11 mouse cellular contexts compared by ENCODE assay signal in the genomic region with DNA sequence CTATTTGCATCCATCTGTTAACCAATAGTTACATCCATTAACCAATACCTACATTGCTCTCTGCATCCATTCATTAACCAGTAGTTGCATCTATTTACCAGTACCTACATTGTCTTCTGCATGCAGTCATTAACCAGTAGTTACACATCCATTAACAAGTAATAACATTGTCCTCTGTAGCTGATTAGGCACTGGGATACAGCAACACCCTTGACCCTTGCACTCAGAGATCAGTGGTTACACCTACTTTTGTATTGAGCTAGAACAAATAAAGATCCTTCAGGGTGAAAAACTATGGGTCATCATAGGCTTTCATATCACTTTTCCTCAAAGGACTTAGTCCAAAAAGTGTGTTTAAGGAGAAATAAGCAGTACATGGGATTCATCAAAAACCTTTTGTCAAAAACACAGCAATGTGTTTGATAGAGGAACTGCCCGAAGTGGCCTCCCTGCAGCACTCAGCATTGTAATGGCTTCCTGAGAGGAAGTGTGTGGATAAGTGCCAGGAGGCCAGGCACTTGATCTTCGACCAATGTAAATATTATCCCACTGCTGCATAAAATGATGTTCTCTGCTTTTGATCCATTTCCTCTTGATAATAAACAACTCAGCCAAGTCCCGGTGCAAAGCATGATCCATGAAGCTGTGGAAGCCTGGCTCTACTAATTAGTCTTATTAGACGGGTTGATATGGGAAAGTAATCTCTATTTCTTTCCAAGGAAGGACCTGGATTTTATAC.
DNase-seq lines count a peak whose midpoint lies in the region; ATAC-seq and TF ChIP-seq lines count a peak whose summit lies in the region.
"Had no signal": no experiment of that assay in that cellular context is flagged by ENCODE, and none has a peak within 500 bp of the region (broad histone marks: within the 10 kb centered on the region; RNA-seq: fewer than 3 reads in every experiment).

No protein-coding gene starts in this region.

- 66% methylated on average over 4 of the region's 4 CpGs for WGBS in heart, embryonic 10.5 days
- 35% methylated on average over 4 of the region's 4 CpGs for WGBS in kidney, embryonic 14.5 days

- no peaks in the 10 kb centered on the region for H3K4me1 ChIP-seq in heart, embryonic 10.5 days
- H3K4me1 ChIP-seq in kidney, embryonic 14.5 days (ENCODE audit: control insufficient read depth, insufficient read depth, low read length): no peaks in the 10 kb centered on the region
- H3K4me1 ChIP-seq: stomach, embryonic 15.5 days had no signal

- ATAC-seq in kidney, embryonic 14.5 days (ENCODE audit: low FRiP score, low TSS enrichment): peak; percentile 43; the same call in 1 of the 2 replicates
- ATAC-seq in monocyte, adult 5-6 weeks (replicated peaks; ENCODE audit: insufficient number of reproducible peaks, low FRiP score, low TSS enrichment, poor library complexity, severe bottlenecking): no peak
- ATAC-seq: inflammation-experienced regulatory T-cells, adult 6 months had no signal

- no peaks in the 10 kb centered on the region for H3K27me3 ChIP-seq in heart, embryonic 10.5 days (ENCODE audit: insufficient read depth, poor library complexity, severe bottlenecking)
- no peaks in the 10 kb centered on the region for H3K27me3 ChIP-seq in kidney, embryonic 14.5 days (ENCODE audit: control insufficient read depth, insufficient read depth, low read length)
- H3K27me3 ChIP-seq: stomach, embryonic 15.5 days had no signal

- no peak overlapping the region for H3K4me3 ChIP-seq in layer of hippocampus, adult 2 months
- no peak overlapping the region for H3K4me3 ChIP-seq in heart, embryonic 10.5 days
- no peak overlapping the region for H3K4me3 ChIP-seq in kidney, embryonic 14.5 days (ENCODE audit: low read length)
- H3K4me3 ChIP-seq: erythroblast, embryonic 14.5 days; stomach, embryonic 15.5 days had no signal

- H3K4me2 ChIP-seq in kidney, embryonic 14.5 days (replicated peaks; ENCODE audit: low read depth, low read length): no peak overlapping the region
- H3K4me2 ChIP-seq: stomach, embryonic 15.5 days had no signal

- no peaks in the 10 kb centered on the region for H3K9me3 ChIP-seq in heart, embryonic 10.5 days
- no peaks in the 10 kb centered on the region for H3K9me3 ChIP-seq in kidney, embryonic 14.5 days (ENCODE audit: control insufficient read depth, low read length)
- H3K9me3 ChIP-seq: stomach, embryonic 15.5 days had no signal

- H3K9ac ChIP-seq in kidney, embryonic 14.5 days (ENCODE audit: low read depth, low read length): no peak overlapping the region
- H3K9ac ChIP-seq: stomach, embryonic 15.5 days had no signal

- TF ChIP-seq CTCF in layer of hippocampus, adult 2 months (conservative IDR thresholded peaks at IDR 0.05): no peak

- DNase-seq in layer of hippocampus, adult 2 months (ENCODE audit: low spot score in 2 of 2): no peak
- DNase-seq in layer of hippocampus, adult 9-10 months (ENCODE audit: low spot score): no peak
- peak; percentile 75 for DNase-seq in heart, embryonic 10.5 days (ENCODE audit: low spot score)
- DNase-seq in lung, postnatal 36 days: peak; percentile 89
- no peak for DNase-seq in thymus, postnatal 36 days
- DNase-seq in frontal cortex, postnatal 10 days (ENCODE audit: low spot score in 2 of 2): no peak

- H3K36me3 ChIP-seq in heart, embryonic 10.5 days: no peaks in the 10 kb centered on the region
- H3K36me3 ChIP-seq in kidney, embryonic 14.5 days (ENCODE audit: control insufficient read depth, insufficient read depth, low read length): no peaks in the 10 kb centered on the region
- H3K36me3 ChIP-seq: stomach, embryonic 15.5 days had no signal

- H3K27ac ChIP-seq in layer of hippocampus, adult 2 months: 0 out of 2 replicates have a peak overlapping the region, but pooled peaks have one; percentile 20
- no peak overlapping the region for H3K27ac ChIP-seq in heart, embryonic 10.5 days
- H3K27ac ChIP-seq in kidney, embryonic 14.5 days (ENCODE audit: low read depth, low read length): no peak overlapping the region
- H3K27ac ChIP-seq: stomach, embryonic 15.5 days had no signal

Comparison
In these comparisons a context has a peak if more than half of its experiments do, and no peak if none do; other contexts are left out.
1. DNase-seq: peak in heart, embryonic 10.5 days (single experiment) and lung, postnatal 36 days (single experiment); none in layer of hippocampus, adult 2 months (0 of 2), layer of hippocampus, adult 9-10 months (single experiment), thymus, postnatal 36 days (0 of 2) and frontal cortex, postnatal 10 days (0 of 2).